Mouse (Mus musculus) megakaryocyte, embryonic 14.5 days (primary cell): ENCODE data around the gene Trpc3.

Experiments used
- FLI1 ChIP-seq: IDR thresholded peaks from 2 replicates; pipeline ENCODE4 v1.6.1; 2012; ENCODE audit warnings: low read length, inconsistent platforms, mixed read lengths
- GATA1 ChIP-seq: IDR thresholded peaks from 3 replicates; pipeline ENCODE4 v1.6.1; 2012; ENCODE audit warnings: mixed read lengths, low read length, inconsistent platforms, borderline replicate concordance

- TF ChIP-seq FLI1, result no peak
- no peak for TF ChIP-seq GATA1
Observed at GRCm38 (mm10) chr3:36571827-36572378, 118.1 kb downstream of the Trpc3 start, which contains the start of gene Ccna2.
